Mouse (Mus musculus) kidney, postnatal 25 days (tissue): ENCODE data around the gene Mmp14.

ENCODE experiments used
- DNase-seq, 2 experiments: peaks; one replicate each; pipeline ENCODE4 v3.0.0; 2021; ENCODE audit warnings: mixed read lengths in 2 of 2

Mmp14 gene

GRCm38 (mm10) chr14:54413877-54414700 lies 17.3 kb upstream of the Mmp14 start:
- DNase-seq = peak; percentile 67 to 84

GRCm38 (mm10) chr14:54415241-54416020 lies 16.0 kb upstream of the Mmp14 start:
- peak in 1 of 2 experiments; percentile 39 for DNase-seq

DNA sequence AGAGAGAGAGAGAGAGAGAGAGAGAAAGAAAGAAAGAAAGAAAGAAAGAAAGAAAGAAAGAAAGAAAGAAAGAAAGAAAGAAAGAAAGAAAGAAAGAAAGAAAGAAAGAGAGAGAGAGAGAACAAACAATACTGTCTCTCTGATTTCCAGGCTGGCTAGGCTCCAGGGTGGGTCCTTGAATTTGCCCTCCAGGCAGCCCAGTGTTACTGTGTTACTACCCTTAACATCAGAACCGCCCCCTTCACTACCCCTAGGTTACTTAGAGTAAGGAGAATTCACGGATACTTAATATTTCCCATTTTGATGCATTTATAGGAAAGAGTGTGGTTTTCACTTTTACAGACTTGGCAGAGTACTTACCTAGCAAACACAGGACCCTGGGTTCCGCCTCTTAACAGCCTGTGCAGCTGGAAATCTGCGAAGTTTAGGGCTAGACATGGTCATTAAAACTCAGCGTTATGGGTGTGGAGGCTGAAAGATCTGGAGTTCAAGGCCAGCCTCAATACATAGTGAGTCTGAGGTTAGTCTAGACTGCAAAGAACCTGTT lies 15.1 kb upstream of the Mmp14 start:
- DNase-seq = no peak

GRCm38 (mm10) chr14:54416830-54417229 lies 14.6 kb upstream of the Mmp14 start:
- DNase-seq = no peak

- DNase-seq = peak; percentile 45 to 54
Measured at GRCm38 (mm10) chr14:54417623-54418081, 13.8 kb upstream of the Mmp14 start, which contains the start of gene Slc7a7. Gene Slc7a7, minus strand, starts transcription at chr14:54417780.

DNA sequence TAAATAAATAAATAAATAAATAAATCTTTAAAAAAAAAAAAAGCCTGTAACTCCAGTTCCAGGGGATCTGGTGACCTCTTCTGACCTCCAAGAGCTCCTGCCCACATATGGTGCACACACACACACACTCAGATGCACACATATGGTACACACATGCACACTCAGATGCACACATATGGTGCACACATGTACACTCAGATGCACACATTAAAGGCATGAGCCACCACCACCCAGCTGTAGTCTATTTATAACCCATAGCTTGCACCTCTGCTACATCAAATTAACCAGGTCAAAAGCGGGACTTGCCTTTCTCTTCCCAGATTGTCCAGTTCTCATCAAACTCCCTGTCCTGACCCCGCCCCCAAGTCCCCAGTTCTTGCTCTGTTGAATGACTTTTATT lies 10.4 kb upstream of the Mmp14 start:
- DNase-seq = no peak

DNA sequence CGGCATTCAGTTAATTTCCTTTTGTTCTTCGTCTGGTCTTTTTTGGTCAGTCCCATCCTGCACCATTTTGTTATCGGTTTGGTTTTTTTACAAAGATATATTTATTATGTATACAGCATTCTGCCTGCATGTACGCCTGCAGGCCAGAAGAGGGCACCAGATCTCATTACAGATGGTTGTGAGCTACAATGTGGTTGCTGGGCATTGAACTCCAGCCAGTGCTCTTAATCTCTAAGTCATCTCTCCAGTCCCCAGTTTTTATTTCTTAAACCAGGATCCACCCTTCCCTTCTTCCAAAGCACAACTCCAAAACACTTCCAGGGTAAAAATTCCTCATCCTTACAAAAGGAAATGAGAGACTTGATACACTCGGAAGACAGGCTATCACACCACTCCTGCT lies 8.0 kb upstream of the Mmp14 start:
- peak in 1 of 2 experiments; percentile 46 for DNase-seq

DNA sequence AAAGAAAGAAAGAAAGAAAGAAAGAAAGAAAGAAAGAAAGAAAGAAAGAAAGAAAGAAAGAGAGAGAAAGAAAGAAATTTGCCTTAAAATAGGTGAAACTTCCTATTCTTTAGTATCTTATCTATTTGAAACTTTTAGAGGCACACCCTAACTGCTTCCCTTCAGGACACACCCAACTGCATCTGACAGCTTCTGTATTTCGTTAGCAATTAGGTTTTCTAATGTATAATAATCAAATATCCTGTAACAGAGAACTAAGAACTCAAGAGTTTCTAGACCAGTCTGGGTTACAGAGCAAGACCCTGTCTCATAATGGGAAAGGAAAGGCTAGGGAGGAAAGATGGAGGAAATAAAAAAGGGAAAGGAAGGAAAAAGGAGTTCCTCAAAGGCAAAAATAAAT lies 6.8 kb upstream of the Mmp14 start:
- no peak for DNase-seq

DNA sequence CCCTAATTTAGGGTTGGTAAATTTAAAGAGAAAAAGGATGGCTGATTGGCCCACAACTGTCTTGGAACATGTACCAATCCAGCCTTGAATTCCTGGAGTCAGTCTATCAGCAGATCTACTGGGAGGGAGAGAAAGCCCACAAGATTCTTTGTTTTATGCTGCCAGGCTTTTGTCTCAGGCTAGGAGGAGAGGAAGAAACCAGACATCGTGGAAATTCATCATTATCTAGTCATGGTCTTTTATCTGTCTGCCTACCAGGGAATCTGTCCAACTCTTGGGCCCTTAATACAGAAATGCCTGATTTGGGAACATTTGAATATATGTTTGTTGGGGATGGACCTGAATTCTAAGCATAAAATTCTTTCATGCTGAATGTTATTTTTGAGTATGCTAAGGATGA lies 5.9 kb upstream of the Mmp14 start:
- DNase-seq = no peak

GRCm38 (mm10) chr14:54426003-54426688 lies 5.3 kb upstream of the Mmp14 start:
- peak in 1 of 2 experiments; percentile 3 for DNase-seq

DNA sequence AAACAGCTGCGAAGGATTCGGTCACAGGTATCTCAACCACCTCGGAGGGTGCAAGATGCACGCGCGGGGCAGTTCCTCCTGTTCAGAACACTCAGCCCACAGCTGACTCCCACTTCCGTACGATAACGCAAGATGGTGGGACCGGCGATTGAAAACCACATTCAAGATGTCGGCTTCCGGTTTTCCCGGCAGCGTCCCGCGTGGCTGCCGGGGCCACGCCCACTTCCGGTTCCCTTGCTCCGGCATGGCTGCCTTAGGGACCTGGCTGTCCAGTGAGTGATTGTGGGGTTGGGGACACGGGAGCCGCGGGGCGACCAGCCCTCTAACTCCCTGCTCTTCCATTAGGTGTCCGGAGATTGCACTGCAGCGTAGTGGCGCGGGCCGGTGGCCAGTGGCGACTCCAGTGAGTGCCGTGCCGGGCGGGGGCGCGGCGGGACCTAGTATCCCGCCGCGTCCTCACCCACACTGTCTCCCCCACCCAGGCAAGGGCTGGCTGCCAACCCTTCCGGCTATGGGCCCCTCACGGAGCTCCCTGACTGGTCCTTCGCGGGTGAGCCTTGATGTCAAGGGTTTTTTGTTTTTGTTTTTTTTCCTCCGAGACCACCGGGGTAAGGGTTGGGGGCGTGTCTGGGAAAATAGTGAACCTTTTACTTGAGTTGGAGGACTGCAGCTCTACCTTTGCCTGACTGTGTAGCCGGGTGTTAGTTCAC lies 4.6 kb upstream of the Mmp14 start, which contains the start of gene Mrpl52:
TSS of gene Mrpl52 (plus strand) at position 221 of the 710 bp plus-strand sequence.
- DNase-seq = peak; percentile 95 to 96

DNA sequence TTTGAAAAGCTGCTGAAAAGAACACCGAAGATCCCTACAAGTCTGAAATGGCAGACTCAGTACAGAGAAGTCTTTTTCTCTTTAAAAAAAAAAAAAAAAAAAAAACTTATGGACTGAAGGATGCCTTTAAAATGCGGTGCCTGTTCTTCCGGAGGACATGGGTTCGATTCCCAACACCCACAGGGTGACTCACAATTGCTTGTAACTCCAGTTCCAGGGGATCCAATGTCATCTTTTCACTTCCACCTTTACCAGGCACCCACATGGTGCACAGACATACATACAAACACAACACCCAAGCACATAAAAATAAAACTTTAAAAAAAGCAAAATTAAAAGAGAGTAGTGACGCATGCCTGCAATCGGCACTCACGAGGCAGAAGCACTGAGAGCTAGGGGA lies 3.7 kb upstream of the Mmp14 start:
- no peak for DNase-seq

DNA sequence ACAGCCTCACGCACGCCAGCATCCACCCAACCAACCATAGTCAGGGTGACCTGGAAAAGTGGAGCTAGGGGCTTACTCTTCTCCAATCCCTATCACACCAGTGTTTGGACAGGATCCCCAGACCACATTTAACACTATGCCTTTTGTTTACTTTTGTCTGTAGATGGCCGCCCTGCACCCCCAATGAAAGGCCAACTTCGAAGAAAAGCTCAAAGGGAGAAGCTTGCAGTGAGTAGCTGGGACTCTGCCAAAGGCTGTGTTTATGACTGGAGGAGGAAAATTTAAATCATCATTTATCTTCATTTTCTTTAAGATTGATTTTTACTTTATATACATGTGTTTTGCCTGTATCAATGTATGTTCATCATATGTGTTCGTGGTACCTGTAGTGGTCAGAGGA lies 3.0 kb upstream of the Mmp14 start:
- DNase-seq = no peak

DNA sequence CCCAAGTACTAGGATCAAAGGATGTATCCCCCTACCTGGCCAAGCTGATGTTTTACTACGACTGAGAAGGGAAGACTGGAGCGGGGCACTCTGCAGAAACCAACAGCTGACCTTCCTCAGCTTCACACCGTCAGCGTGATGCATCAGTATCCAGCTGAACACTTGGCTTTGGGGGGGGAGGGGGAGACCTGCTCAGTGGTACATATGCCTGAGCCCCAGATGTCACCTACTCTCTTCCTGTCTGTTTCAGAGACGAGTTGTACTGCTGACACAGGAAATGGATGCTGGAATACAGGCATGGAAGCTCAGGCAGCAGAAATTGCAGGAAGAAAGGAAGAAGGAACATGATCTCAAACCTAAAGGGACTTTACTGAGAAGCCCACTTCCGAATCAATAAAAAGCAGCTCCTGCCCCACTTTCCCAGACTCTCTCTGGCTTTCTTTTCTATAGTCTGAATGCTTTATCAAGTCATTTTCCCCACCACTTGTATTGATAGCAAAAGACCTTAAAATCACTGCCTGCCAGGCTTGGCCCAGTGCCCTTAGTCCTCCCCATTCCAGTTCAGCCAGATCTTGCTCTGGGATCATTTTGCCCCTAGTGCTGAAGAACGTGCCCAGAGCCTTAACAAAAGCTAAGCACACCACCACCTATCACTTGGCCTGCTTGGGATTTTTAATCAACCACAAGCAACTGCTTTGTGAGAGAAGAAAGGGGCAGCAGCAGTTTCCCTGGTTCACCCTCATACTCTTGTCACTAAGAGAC lies 1.9 kb upstream of the Mmp14 start:
- no peak for DNase-seq

- DNase-seq = no peak
Measured at GRCm38 (mm10) chr14:54430406-54431145, 836 bp upstream of the Mmp14 start.

DNA sequence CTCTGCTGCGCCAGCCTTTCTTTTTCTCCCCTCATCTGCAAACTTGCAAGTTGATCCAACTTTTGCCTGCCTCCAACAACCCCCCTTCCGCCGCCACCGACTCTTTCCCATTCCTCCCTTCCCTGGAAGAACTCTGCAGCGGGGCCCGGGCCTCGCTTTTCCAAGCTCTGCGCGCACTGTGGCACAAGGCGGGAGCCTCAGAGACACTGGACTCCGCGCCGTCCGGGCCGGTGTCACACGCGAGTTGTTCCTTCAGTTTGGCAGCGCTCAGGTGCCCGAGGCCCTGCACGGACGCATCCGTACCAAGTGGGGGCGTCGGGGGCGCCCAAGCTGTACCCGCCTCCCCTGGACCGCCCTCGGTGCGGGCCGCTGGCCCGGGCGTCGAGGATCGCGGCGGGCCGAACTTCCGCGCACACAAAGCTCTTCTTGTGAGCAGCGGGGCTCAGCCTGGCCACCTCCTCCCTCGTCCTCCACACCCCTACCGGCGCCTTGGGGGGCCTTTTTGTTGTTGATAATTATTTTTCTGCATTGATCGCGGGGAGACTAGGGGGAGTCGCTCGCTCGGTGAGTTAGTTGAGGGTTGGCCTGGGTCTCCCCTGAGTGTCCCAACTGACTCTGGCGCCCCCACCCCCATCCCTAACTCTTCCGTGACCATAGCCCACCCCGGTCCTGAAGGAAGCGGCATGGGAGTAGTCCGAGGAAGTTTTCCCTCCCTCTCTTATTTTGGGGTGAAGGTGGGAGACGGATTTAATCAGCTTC lies 845 bp downstream of the Mmp14 start:
- peak; percentile 46 to 70 for DNase-seq

GRCm38 (mm10) chr14:54432837-54433830 lies 1.7 kb downstream of the Mmp14 start:
- DNase-seq = no peak

GRCm38 (mm10) chr14:54433941-54434531 lies 2.6 kb downstream of the Mmp14 start:
- DNase-seq = no peak
